Mouse (Mus musculus) neural tube, embryonic 11.5 days (tissue): ENCODE measurements around the gene Erbb3. TPM values are rescaled to one million over a fixed set of nuclear protein-coding genes. Genes with fewer than 3 reads are reported as not detected.

Source experiments
- ATAC-seq: fragments of 200-750 bp; cut with Nextera tagmentation; 2 replicates; pipeline ENCODE4 v1.8.0; 2017; ENCODE audit warnings: moderate number of reproducible peaks, mild to moderate bottlenecking, moderate TSS enrichment, moderate library complexity; ENCODE audit not compliant: insufficient read depth, low FRiP score, low TSS enrichment
- DNase-seq: peaks from one replicate; pipeline ENCODE4 v3.0.0-alpha.2; 2015; ENCODE audit warnings: low spot score
- H3K27ac ChIP-seq: fragments of 300-500 bp; sonication (generic); 2 replicates; pipeline ENCODE4 v1.5.1; 2014; ENCODE audit warnings: low read depth, mild to moderate bottlenecking, low read length
- H3K27me3 ChIP-seq: fragments of 300-500 bp; sonication (generic); 2 replicates; pipeline ENCODE4 v1.6.1; 2014; ENCODE audit warnings: mild to moderate bottlenecking, low read length, mixed read lengths; ENCODE audit not compliant: control insufficient read depth, insufficient read depth
- H3K36me3 ChIP-seq: fragments of 300-500 bp; sonication (generic); 2 replicates; pipeline ENCODE4 v1.6.1; 2014; ENCODE audit warnings: mild to moderate bottlenecking, low read length, moderate library complexity, mixed read lengths; ENCODE audit not compliant: control insufficient read depth, insufficient read depth
- H3K4me1 ChIP-seq: fragments of 300-500 bp; sonication (generic); 2 replicates; pipeline ENCODE4 v1.6.1; 2014; ENCODE audit warnings: low read length, mixed read lengths; ENCODE audit not compliant: control insufficient read depth, insufficient read depth
- H3K4me2 ChIP-seq: fragments of 300-500 bp; sonication (generic); 2 replicates; pipeline ENCODE4 v1.6.1; 2014; ENCODE audit warnings: low read depth, mild to moderate bottlenecking, moderate library complexity
- H3K4me3 ChIP-seq: fragments of 300-500 bp; sonication (generic); 2 replicates; pipeline ENCODE4 v1.5.1; 2014; ENCODE audit warnings: low read depth, low read length
- H3K9ac ChIP-seq: fragments of 300-500 bp; sonication (generic); 2 replicates; pipeline ENCODE4 v1.6.1; 2014; ENCODE audit warnings: mild to moderate bottlenecking, low read length
- H3K9me3 ChIP-seq: fragments of 300-500 bp; sonication (generic); 2 replicates; pipeline ENCODE4 v1.6.1; 2016; ENCODE audit warnings: low read length; ENCODE audit not compliant: control insufficient read depth
- WGBS: fragments of 180-500 bp; shearing (Covaris S2); extraction: QIAGEN DNeasy Blood & Tissue Kit; methylation state at CpG from one replicate; pipeline ENCODE4 v1.1.7; 2014; 5-methylcytosine and 5-hydroxymethylcytosine counted together
- polyA plus RNA-seq: library from polyadenylated mRNA; unstranded; fragments of >200 nt; fragmentation: Nextera tagmentation; extraction: Ambion mirVana; gene quantifications from 2 replicates; pipeline ENCODE4 v1.2.1, GENCODE M21; 2014

Gene Erbb3
- polyA plus RNA-seq, 1 experiment from 2014 or later, result 17.3 TPM

DNA sequence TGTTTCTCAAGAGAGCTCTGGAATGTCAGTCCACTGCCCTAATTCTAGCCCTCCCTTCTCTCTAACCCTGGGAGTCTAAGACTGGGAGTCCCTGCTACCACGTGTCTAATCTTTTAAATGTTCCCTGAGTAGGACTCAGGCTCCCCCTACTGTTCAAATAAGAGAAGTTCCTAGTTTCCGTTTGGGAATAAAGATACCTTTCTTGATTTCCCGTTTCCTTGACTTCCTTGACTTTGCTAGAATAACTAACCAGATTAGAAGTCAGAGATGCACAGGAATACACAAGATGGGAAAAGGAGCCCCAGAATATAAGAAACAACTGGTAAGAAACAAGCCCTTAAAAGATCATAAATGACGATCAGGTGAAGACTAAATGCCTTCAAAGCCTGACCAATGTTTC, 43.1 kb downstream of the Erbb3 start:
- Histone ChIP-seq H3K36me3 (peaks cover 20% of the 10 kb centered on the region), H3K9ac (peak overlapping the region; percentile 73), H3K4me3 (peak overlapping the region; percentile 68), H3K27ac (no peak overlapping the region), H3K4me2 (peak overlapping the region; percentile 72), H3K9me3 (no peaks in the 10 kb centered on the region), H3K27me3 (no peaks in the 10 kb centered on the region), H3K4me1 (no peaks in the 10 kb centered on the region; the same call in 1 of the 2 replicates)
- DNase-seq, result no peak
- ATAC-seq, result no peak
- 13% methylated on average over 4 of the region's 4 CpGs for WGBS

DNA sequence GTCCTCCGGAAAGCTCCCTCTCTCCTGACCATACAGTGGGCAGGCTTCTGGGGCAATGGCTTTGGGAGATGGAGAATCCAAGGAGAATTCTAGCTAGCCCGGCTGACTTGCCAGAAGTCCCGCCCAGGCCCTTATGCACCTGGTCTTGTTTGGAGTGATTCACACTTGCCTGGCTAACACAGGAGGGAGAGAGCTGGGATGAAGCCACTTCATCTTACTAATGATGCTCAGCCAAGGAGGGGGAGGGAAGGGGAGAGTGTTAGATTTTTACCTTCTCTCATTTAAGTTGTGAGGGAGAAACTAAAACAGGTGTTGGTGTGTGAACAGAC, 43.9 kb downstream of the Erbb3 start:
- ATAC-seq, result no peak
- peaks cover 20% of the 10 kb centered on the region for H3K36me3 ChIP-seq

DNA sequence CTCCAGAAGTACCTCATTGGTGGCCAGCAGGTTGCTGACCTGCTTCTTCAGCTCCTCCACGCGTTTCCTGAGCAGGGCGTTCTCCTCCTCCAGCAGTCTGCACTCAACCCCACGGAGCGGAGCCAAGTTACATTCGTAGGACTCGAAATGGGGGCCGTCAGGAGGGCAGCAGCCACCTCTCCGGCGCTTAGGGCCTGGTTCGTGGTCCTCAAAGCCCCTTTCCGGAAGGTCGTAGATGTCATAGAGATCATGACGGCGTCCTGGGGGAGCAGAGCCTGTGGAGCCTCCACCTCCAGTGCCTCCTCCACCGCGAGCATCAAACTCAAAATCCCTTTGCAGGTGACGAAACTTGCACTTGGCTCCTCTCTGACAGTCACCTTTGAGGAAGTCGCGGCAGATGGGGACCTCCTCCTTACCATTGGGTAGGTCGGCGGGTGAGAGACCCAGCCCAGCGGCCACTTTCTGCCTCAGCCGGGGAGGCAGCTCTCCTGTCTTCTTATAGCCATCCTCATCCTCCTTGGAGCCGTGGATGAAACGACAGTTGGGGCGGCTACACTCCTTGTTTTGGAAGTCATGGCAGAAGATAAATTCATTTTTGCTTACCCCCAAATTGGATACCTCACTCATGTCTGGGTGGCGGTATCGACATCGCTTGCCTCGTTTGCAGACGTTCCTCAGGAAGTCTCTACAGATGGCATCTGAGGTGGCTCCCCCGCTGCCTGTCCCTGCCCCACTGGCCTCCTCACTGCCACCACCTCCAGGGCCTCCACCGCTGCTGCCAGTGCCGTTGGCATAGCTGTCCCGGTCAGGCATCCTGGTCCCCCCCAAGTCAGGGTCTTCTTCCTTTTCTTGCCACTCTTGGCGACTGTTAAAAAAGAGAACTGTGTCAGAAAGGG, 44.5 kb downstream of the Erbb3 start:
- WGBS, result 96% methylated on average over 37 of the region's 37 CpGs
- Histone ChIP-seq H3K27me3 (no peaks in the 10 kb centered on the region), H3K9ac (no peak overlapping the region), H3K4me2 (no peak overlapping the region), H3K4me3 (no peak overlapping the region), H3K9me3 (no peaks in the 10 kb centered on the region), H3K27ac (no peak overlapping the region), H3K4me1 (no peaks in the 10 kb centered on the region; the same call in 1 of the 2 replicates), H3K36me3 (peaks cover 20% of the 10 kb centered on the region)
- ATAC-seq (no peak), DNase-seq (no peak)

More for the DNA sequence above, 43.9 kb downstream of the Erbb3 start:
- H3K4me2 ChIP-seq, result no peak overlapping the region
- DNase-seq, result no peak
- no peaks in the 10 kb centered on the region for H3K27me3 ChIP-seq
- no peaks in the 10 kb centered on the region; the same call in 1 of the 2 replicates for H3K4me1 ChIP-seq
- H3K9ac ChIP-seq, result no peak overlapping the region
- no peak overlapping the region for H3K4me3 ChIP-seq
- H3K27ac ChIP-seq, result no peak overlapping the region
- WGBS, result 86% methylated on average over 3 of the region's 3 CpGs
- H3K9me3 ChIP-seq, result no peaks in the 10 kb centered on the region

DNA sequence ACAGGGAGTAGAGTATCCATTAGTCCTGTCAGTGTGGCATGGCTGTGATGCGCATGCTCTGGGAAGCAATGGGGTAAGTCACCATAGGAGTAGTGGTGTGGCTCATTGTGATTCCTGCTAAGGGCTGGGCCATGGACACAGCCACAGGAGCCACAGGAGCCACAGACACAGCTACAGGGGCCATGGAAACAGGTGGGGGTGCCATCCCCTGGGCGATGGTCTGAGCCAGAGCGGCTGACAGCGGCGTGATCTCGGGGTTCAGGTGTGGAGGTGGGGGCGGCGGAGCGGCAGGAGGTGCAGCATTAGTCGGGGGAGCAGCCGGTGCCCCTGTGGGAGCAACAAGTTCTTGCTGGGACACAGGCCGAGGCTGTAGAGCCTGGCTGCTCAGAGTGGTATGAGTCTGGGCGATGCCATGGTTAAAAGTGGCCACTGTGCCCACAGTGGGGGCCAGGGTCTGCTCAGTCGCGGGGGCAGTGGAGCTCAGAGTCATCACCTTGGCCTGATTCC, 45.2 kb downstream of the Erbb3 start:
- Histone ChIP-seq H3K27me3 (no peaks in the 10 kb centered on the region), H3K4me1 (no peaks in the 10 kb centered on the region; the same call in 1 of the 2 replicates), H3K4me3 (no peak overlapping the region), H3K4me2 (no peak overlapping the region), H3K36me3 (peaks cover 20% of the 10 kb centered on the region), H3K27ac (no peak overlapping the region), H3K9me3 (no peaks in the 10 kb centered on the region), H3K9ac (no peak overlapping the region)
- DNase-seq (no peak), ATAC-seq (no peak)
- 98% methylated on average over 15 of the region's 15 CpGs for WGBS

DNA sequence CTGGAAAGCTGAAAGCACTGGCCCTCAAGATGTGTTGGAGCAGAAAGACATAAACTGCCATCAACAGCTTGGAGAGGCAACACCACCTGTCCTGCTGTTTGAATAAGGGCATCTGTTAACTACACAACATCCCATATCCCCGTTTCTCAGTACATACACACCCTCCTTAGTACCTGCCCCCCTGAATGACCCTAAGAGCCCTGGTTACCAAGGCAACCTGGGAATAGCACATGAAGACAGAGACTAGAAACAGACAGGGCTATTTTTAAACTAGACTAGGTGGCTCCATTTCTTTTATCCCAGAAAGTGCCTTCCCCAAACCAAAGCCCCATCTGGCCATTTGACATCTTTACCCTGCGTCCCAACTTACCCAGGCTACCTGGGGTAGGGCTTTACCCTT, 46.4 kb downstream of the Erbb3 start:
- Histone ChIP-seq H3K27me3 (no peaks in the 10 kb centered on the region), H3K27ac (no peak overlapping the region), H3K9me3 (no peaks in the 10 kb centered on the region), H3K4me1 (no peaks in the 10 kb centered on the region; the same call in 1 of the 2 replicates), H3K4me2 (no peak overlapping the region), H3K9ac (no peak overlapping the region), H3K4me3 (no peak overlapping the region), H3K36me3 (peaks cover 20% of the 10 kb centered on the region)
- no peak for ATAC-seq
- WGBS, result 76% methylated on average over 2 of the region's 2 CpGs
- no peak for DNase-seq

DNA sequence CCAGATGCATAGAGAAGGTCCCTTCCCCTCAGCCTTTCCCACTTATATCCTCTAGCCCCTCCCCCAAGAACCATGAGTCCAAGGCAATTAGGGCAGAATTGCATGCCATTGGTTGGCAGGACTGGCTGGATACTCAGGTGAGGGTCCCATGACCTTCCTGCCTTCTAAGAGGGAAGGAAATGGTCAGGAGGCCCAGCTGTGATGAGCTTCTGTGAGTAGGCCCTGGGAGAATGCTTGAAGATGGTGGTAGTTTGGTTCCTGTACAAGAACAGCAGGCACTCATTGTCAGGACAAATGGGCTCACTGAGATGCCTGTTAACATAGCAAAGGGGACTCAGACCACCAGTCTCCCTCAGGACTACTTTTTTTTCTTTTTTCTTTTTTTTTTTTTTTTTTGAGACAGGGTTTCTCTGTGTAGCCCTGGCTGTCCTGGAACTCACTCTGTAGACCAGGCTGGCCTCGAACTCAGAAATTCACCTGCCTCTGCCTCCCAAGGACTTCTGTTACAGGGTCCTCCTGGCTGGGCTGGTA, 51.0 kb downstream of the Erbb3 start:
- Histone ChIP-seq H3K9ac (no peak overlapping the region), H3K4me2 (no peak overlapping the region), H3K27me3 (no peaks in the 10 kb centered on the region), H3K36me3 (peaks cover 2% of the 10 kb centered on the region), H3K9me3 (no peaks in the 10 kb centered on the region), H3K27ac (no peak overlapping the region), H3K4me3 (no peak overlapping the region), H3K4me1 (no peaks in the 10 kb centered on the region)
- ATAC-seq, result no peak
- no peak for DNase-seq
- 83% methylated on average over 1 of the region's 1 CpGs for WGBS

DNA sequence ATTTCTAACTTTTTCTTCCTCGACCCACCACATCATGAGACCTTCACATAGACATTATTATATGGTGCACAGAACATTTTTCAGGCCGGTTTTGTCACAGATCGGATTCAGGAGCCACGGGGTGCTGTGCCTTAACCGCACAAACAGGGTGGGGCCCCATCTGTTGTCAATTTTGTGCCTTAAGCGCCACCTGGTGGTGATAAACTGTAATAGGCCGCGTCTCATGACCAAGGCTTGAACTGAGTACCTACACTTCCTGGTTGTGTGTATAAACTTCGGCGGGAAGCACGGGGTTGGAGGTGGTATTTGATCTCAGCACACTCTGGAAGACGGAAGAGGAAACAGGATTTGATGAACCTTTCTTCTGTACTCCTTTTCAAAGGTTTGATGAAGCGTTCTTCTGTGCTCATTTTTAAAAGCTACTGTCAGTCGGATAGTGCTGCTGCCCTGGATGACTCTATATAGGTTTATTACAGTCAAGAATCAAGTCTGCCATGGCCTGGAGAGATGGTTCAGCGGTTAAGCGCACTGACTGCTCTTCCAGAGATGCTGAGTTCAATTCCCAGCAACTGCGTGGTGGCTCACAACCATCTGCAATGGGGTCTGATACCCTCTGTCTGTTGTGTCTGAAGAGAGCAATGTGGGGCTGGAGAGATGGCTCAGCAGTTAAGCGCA, 53.0 kb downstream of the Erbb3 start:
- Histone ChIP-seq H3K27me3 (no peaks in the 10 kb centered on the region), H3K36me3 (no peaks in the 10 kb centered on the region), H3K4me2 (no peak overlapping the region), H3K9ac (no peak overlapping the region), H3K27ac (no peak overlapping the region), H3K4me1 (no peaks in the 10 kb centered on the region), H3K4me3 (no peak overlapping the region), H3K9me3 (no peaks in the 10 kb centered on the region)
- WGBS, result 17% methylated on average over 18 of the region's 18 CpGs
- DNase-seq (peak; percentile 87), ATAC-seq (peak; percentile 90)

DNA sequence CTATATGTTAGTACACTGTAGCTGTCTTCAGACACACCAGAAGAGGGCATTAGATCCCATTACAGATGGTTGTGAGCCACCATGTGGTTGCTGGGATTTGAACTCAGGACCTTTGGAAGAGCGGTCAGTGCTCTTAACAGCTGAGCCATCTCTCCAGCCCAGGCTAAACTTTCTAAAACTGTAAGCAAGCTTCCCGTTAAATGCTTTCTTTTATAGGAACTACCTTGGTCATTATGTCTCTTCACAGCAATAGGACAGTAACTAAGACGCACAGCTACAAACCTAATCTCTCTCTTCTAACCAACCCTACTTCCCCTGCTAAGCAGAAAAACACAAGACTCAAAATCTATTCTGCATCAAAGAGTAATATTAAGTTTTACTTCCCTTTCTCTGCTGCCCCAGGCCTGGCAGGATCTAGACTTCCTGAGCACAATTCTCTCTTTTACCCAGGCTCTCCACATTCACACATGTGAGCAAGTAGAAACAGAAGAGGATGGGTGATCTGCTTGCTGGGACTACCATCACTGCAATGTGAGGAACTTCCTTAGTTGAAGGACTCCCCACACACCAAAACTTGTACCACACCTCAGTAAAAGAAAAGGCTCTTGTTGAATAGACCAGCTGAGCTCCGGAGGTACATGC, 53.7 kb downstream of the Erbb3 start:
- H3K9me3 ChIP-seq, result no peaks in the 10 kb centered on the region
- WGBS, result 74% methylated on average over 4 of the region's 4 CpGs
- no peak for DNase-seq
- H3K36me3 ChIP-seq, result no peaks in the 10 kb centered on the region
- no peaks in the 10 kb centered on the region for H3K4me1 ChIP-seq
- no peak for ATAC-seq
- no peak overlapping the region for H3K9ac ChIP-seq
- H3K27me3 ChIP-seq, result no peaks in the 10 kb centered on the region
- no peak overlapping the region for H3K4me3 ChIP-seq
- H3K27ac ChIP-seq, result no peak overlapping the region
- H3K4me2 ChIP-seq, result no peak overlapping the region
